Mouse (Mus musculus): ENCODE data around the gene Klhl3.

Klhl3 gene

GRCm38 (mm10) chr13:58070504-58070903 is 42.9 kb downstream of the Klhl3 start:
- in situ Hi-C loops (cut with MboI, MseI): no loop called here

- in situ Hi-C loops (cut with MboI, MseI): no loop called here
Observed at GRCm38 (mm10) chr13:58068421-58069209, 44.8 kb downstream of the Klhl3 start.

- in situ Hi-C loops (cut with MboI, MseI): no loop called here
Observed at GRCm38 (mm10) chr13:58067540-58068103, 45.8 kb downstream of the Klhl3 start.

GRCm38 (mm10) chr13:58066496-58067389 is 46.6 kb downstream of the Klhl3 start:
- in situ Hi-C loops (cut with MboI, MseI): no loop called here

GRCm38 (mm10) chr13:58066081-58066495 is 47.3 kb downstream of the Klhl3 start:
- in situ Hi-C loops (cut with MboI, MseI): no loop called here

- in situ Hi-C loops (cut with MboI, MseI): no loop called here
Observed at GRCm38 (mm10) chr13:58065316-58065715, 48.1 kb downstream of the Klhl3 start.

- in situ Hi-C loops (cut with MboI, MseI): no loop called here
Observed at GRCm38 (mm10) chr13:58057953-58058870, 55.2 kb downstream of the Klhl3 start.

- in situ Hi-C loops (cut with MboI, MseI): no loop called here
Observed at GRCm38 (mm10) chr13:58056618-58057017, 56.8 kb downstream of the Klhl3 start.

GRCm38 (mm10) chr13:58053628-58054027 is 59.8 kb downstream of the Klhl3 start:
- in situ Hi-C loops (cut with MboI, MseI): no loop called here

- in situ Hi-C loops (cut with MboI, MseI): no loop called here
Observed at GRCm38 (mm10) chr13:58051654-58052053, 61.7 kb downstream of the Klhl3 start.

- in situ Hi-C loops (cut with MboI, MseI): no loop called here
Observed at GRCm38 (mm10) chr13:58051251-58051650, 62.1 kb downstream of the Klhl3 start.

- in situ Hi-C loops (cut with MboI, MseI): no loop called here
Observed at GRCm38 (mm10) chr13:58049121-58049520, 64.3 kb downstream of the Klhl3 start.

- in situ Hi-C loops (cut with MboI, MseI): no loop called here
Observed at GRCm38 (mm10) chr13:58048076-58048475, 65.3 kb downstream of the Klhl3 start.

- in situ Hi-C loops (cut with MboI, MseI): no loop called here
Observed at GRCm38 (mm10) chr13:58046178-58046577, 67.2 kb downstream of the Klhl3 start.

GRCm38 (mm10) chr13:58045278-58045677 is 68.1 kb downstream of the Klhl3 start:
- in situ Hi-C loops (cut with MboI, MseI): no loop called here

GRCm38 (mm10) chr13:58043278-58043677 is 70.1 kb downstream of the Klhl3 start:
- in situ Hi-C loops (cut with MboI, MseI): no loop called here

GRCm38 (mm10) chr13:58040112-58040511 is 73.3 kb downstream of the Klhl3 start:
- in situ Hi-C loops (cut with MboI, MseI): no loop called here

- in situ Hi-C loops (cut with MboI, MseI): no loop called here
Observed at GRCm38 (mm10) chr13:58037506-58037905, 75.9 kb downstream of the Klhl3 start.

GRCm38 (mm10) chr13:58035470-58036156 is 77.8 kb downstream of the Klhl3 start:
- in situ Hi-C loops (cut with MboI, MseI): no loop called here

GRCm38 (mm10) chr13:58034985-58035384 is 78.4 kb downstream of the Klhl3 start:
- in situ Hi-C loops (cut with MboI, MseI): no loop called here

- in situ Hi-C loops (cut with MboI, MseI): no loop called here
Observed at GRCm38 (mm10) chr13:58034507-58034906, 78.9 kb downstream of the Klhl3 start.

Data from regulatory T cell (primary cell).